Mouse (Mus musculus) splenic B cell, adult 2 months (primary cell): ENCODE results near the gene Olfr669.
"Not testable (repeated sequence)": the region's sequence is repeated elsewhere in the genome, so short reads cannot be mapped to it uniquely, and the experiment has no call there.

Source experiments
- DNase-seq: peaks from one replicate; pipeline ENCODE4 v3.0.0-alpha.2; 2011; ENCODE audit warnings: low read depth, low spot score
- H3K27me3 ChIP-seq: 2 replicates; pipeline ENCODE4 v1.6.1; 2012; ENCODE audit warnings: mild to moderate bottlenecking, low read length, moderate library complexity, mixed read lengths; ENCODE audit not compliant: control insufficient read depth, poor library complexity, insufficient read depth, severe bottlenecking
- H3K36me3 ChIP-seq: 2 replicates; pipeline ENCODE4 v1.6.1; 2012; ENCODE audit warnings: mild to moderate bottlenecking, low read length, moderate library complexity, mixed read lengths; ENCODE audit not compliant: control insufficient read depth, poor library complexity, insufficient read depth, severe bottlenecking

Olfr669 gene

DNA sequence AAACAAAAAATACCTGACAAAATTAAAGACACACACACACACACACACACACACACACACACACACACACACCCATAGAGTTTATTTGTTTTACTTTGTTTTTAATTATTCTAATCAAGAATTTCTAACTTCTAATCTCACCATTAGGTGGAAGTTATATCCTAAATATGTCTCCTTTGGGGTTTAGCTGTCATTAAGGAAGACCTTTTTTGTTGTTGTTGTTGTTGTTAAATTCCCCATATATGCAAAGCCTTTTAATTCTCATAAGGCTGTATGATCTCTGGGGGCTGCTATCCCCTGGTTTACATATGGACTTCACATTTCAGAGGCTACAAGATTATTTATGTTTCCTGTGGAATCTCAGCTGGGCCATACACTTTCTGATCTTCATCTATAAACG is at the start of gene Olfr669:
Gene Olfr669 (plus strand): TSS at position 301 of the 400 bp plus-strand sequence.
- H3K27me3 ChIP-seq = no peaks in the 10 kb centered on the region
- H3K36me3 ChIP-seq = no peaks in the 10 kb centered on the region
- DNase-seq = no peak

DNA sequence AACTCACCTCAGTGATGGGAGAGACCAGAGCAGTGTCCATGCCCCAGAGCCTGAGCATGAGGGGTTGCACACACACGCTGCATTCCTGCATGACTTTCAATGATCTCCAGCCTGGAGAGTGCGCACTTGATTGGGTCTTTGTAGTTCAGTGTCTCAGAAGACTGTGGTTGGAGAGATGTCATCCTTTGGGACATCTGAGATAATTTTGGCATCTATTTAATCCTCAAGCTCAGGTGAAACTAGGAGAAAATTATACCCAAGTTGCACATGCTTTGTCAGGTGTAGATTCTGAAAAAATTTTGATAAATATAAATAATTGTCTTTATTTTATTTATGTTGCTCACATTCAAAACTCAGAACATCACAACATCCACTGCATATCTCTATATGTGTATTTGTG is 38.2 kb upstream of the Olfr669 start, which contains the start of gene Olfr666:
Gene Olfr666 (minus strand): TSS at position 101 of the 400 bp plus-strand sequence.
- Histone ChIP-seq H3K27me3 (no peaks in the 10 kb centered on the region), H3K36me3 (no peaks in the 10 kb centered on the region)
- DNase-seq = no peak

DNA sequence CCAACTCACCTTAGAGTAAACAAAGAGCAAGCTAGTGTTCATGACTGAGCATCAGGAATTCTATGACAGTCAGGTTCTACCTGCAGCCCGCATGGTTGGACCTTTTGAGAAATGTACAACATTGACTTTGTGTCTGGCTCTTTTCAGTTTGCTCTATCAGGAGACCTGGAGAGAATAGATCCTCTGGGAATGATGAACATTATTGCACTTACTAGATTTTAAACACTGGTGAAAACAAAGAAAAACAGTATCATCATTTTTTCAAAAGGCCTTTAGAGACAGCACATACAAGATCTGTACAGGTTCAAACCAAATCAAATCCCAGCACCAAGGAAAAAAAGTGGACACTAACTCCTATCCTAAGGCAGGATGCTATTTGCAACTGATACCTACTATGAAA is 12.7 kb upstream of the Olfr669 start, which contains the start of gene Olfr667:
Gene Olfr667 (minus strand): TSS at position 101 of the 400 bp plus-strand sequence.
- no peaks in the 10 kb centered on the region for H3K27me3 ChIP-seq
- DNase-seq = no peak
- H3K36me3 ChIP-seq = no peaks in the 10 kb centered on the region

DNA sequence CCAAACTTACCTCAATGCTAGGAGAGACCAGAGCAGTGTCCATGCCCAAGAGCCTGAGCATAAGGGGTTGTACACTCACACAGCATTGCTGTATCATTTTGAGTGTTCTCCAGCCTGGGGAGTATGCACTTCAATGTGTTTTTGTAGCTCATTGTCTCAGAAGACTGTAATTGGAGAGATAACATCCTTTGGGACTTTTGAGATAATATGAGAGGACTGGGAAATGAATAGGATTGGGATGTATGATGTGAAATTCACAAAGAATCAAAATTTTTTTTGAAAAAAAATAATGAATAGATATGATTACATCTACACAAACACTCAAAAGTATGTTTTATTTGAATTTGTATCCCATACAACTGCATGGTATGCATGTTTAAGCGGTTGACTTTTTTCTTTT is 6.1 kb upstream of the Olfr669 start, which contains the start of gene Olfr668:
Gene Olfr668 (minus strand): TSS at position 101 of the 400 bp plus-strand sequence.
- DNase-seq = no peak
- Histone ChIP-seq H3K27me3 (no peaks in the 10 kb centered on the region), H3K36me3 (no peaks in the 10 kb centered on the region)

DNA sequence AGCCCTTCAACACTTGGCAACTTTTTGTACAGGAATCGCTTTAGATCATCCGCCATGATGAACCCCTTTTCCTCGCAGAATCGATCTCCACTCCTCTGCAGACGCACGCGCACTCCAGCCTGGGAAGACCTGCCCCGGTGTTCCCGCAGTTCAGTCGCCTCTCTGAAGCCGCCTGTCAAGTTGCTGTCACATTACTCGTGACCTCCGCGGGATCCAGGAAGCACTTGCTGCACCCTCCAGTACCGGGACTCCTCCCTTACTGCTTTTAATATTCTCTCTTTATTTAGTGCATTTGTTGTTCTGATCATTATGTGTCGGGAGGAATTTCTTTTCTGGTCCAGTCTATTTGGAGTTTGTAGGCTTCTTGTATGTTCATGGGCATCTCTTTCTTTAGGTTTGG is 16.2 kb downstream of the Olfr669 start:
- DNase-seq, H3K36me3 ChIP-seq, H3K27me3 ChIP-seq: not testable (repeated sequence)

- DNase-seq = no peak
- H3K36me3 ChIP-seq = no peaks in the 10 kb centered on the region
- H3K27me3 ChIP-seq = no peaks in the 10 kb centered on the region
Measured at GRCm38 (mm10) chr7:104962520-104962919, 28.5 kb downstream of the Olfr669 start, which contains the start of gene Olfr670. Gene Olfr670 (minus strand): TSS chr7:104962620.

GRCm38 (mm10) chr7:104972507-104972906 is 38.5 kb downstream of the Olfr669 start:
- H3K27me3 ChIP-seq, H3K36me3 ChIP-seq, DNase-seq: not testable (repeated sequence)

GRCm38 (mm10) chr7:104979026-104979425 is 45.0 kb downstream of the Olfr669 start, which contains the start of gene Olfr671:
Gene Olfr671 (minus strand): TSS chr7:104979126.
- no peak for DNase-seq
- Histone ChIP-seq H3K27me3 (no peaks in the 10 kb centered on the region), H3K36me3 (no peaks in the 10 kb centered on the region)
